Mouse (Mus musculus) myocyte (in vitro differentiated cells): ENCODE measurements around the gene Gcfc2. TPM values are rescaled to one million over a fixed set of nuclear protein-coding genes. Genes with fewer than 3 reads are reported as not detected.

Experiments
- H3K27me3 ChIP-seq: one replicate; pipeline ENCODE4 v1.6.1; 2011; ENCODE audit not compliant: control insufficient read depth, insufficient read depth, insufficient read length
- H3K36me3 ChIP-seq: one replicate; pipeline ENCODE4 v1.6.1; 2011; ENCODE audit not compliant: control insufficient read depth, insufficient read depth
- H3K4me2 ChIP-seq: one replicate; pipeline ENCODE4 v1.6.1; 2011; ENCODE audit warnings: low read depth, control low read depth
- H3K4me3 ChIP-seq: one replicate; pipeline ENCODE4 v1.5.1; 2011; ENCODE audit warnings: mild to moderate bottlenecking, control low read depth, moderate library complexity
- H3K79me2 ChIP-seq: one replicate; pipeline ENCODE4 v1.6.1; 2011; ENCODE audit not compliant: control insufficient read depth, insufficient read depth
- H3ac ChIP-seq: one replicate; pipeline ENCODE4 v1.6.1; 2011; ENCODE audit not compliant: control insufficient read depth, insufficient read length
- CEBPB ChIP-seq: IDR thresholded peaks from 2 replicates; pipeline ENCODE4 v1.6.1; 2011; ENCODE audit warnings: mild to moderate bottlenecking, moderate library complexity; ENCODE audit not compliant: poor library complexity, insufficient read depth, severe bottlenecking
- E2F4 ChIP-seq: IDR thresholded peaks from one replicate; pipeline ENCODE4 v1.6.1; 2011; ENCODE audit warnings: mild to moderate bottlenecking, control low read depth, moderate library complexity; ENCODE audit not compliant: insufficient read depth
- MAX ChIP-seq: IDR thresholded peaks from one replicate; pipeline ENCODE4 v1.6.1; 2011; ENCODE audit warnings: low read depth, mild to moderate bottlenecking, control low read depth
- MYOD1 ChIP-seq, 3 experiments: IDR thresholded peaks; one replicate each; pipeline ENCODE4 v1.6.1; 2011; ENCODE audit warnings: control low read depth in 2 of 3, low read depth in 2 of 3, mild to moderate bottlenecking in 2 of 3, moderate library complexity in 1 of 3; ENCODE audit not compliant: insufficient read length in 2 of 3, control insufficient read depth in 1 of 3
- MYOG ChIP-seq, 3 experiments: IDR thresholded peaks; one replicate each; pipeline ENCODE4 v1.6.1; 2011; ENCODE audit warnings: control low read depth in 2 of 3, low read depth in 2 of 3, mild to moderate bottlenecking in 2 of 3; ENCODE audit not compliant: insufficient read length in 2 of 3, control insufficient read depth in 1 of 3, insufficient read depth in 1 of 3
- POLR2A ChIP-seq: IDR thresholded peaks from one replicate; pipeline ENCODE4 v1.6.1; 2011; ENCODE audit warnings: low read depth, mild to moderate bottlenecking, control low read depth, moderate library complexity; ENCODE audit not compliant: insufficient read length
- POLR2AphosphoS2 ChIP-seq: IDR thresholded peaks from one replicate; pipeline ENCODE4 v1.6.1; 2011; ENCODE audit warnings: low read depth, control low read depth; ENCODE audit not compliant: insufficient read length
- REST ChIP-seq: IDR thresholded peaks from one replicate; pipeline ENCODE4 v1.6.1; 2011; ENCODE audit warnings: mild to moderate bottlenecking, control low read depth, moderate library complexity; ENCODE audit not compliant: insufficient read depth, insufficient read length
- SRF ChIP-seq: IDR thresholded peaks from one replicate; pipeline ENCODE4 v1.6.1; 2011; ENCODE audit warnings: low read depth; ENCODE audit not compliant: control insufficient read depth, insufficient read length
- TCF12 ChIP-seq: IDR thresholded peaks from one replicate; pipeline ENCODE4 v1.6.1; 2011; ENCODE audit warnings: mild to moderate bottlenecking, control low read depth; ENCODE audit not compliant: poor library complexity, insufficient read depth, severe bottlenecking
- TCF3 ChIP-seq: IDR thresholded peaks from one replicate; pipeline ENCODE4 v1.6.1; 2011; ENCODE audit warnings: low read depth, control low read depth; ENCODE audit not compliant: insufficient read length
- USF1 ChIP-seq: IDR thresholded peaks from one replicate; pipeline ENCODE4 v1.6.1; 2011; ENCODE audit warnings: low read depth, mild to moderate bottlenecking, control low read depth, moderate library complexity
- polyA plus RNA-seq: library from polyadenylated mRNA; unstranded; fragments of >200 nt; fragmentation: generic; extraction: Trizol; gene quantifications from one replicate; pipeline ENCODE4 v1.2.1, GENCODE M21; 2012; ENCODE audit warnings: missing spikeins

Gcfc2 gene
- polyA plus RNA-seq, 1 experiment: 0.88 TPM

- H3K79me2 ChIP-seq: no peaks in the 10 kb centered on the region
- peaks cover 8% of the 10 kb centered on the region for H3K27me3 ChIP-seq
- H3K36me3 ChIP-seq: no peaks in the 10 kb centered on the region
- no peak for TF ChIP-seq CEBPB
- no peak for TF ChIP-seq TCF3
- no peak for TF ChIP-seq MYOD1 (IDR thresholded peaks at IDR 0.05; ENCODE audit: control insufficient read depth in 1 of 3, insufficient read length in 2 of 3, low read depth in 2 of 3)
- H3K4me2 ChIP-seq: no peak overlapping the region
- no peak overlapping the region for H3K4me3 ChIP-seq
- H3ac ChIP-seq: no peak overlapping the region
Measured at GRCm38 (mm10) chr6:81986599-81986998, 63.1 kb downstream of the Gcfc2 start.

- no peaks in the 10 kb centered on the region for H3K36me3 ChIP-seq
- H3ac ChIP-seq: no peak overlapping the region
- no peak overlapping the region for H3K4me2 ChIP-seq
- no peaks in the 10 kb centered on the region for H3K79me2 ChIP-seq
- peaks cover 8% of the 10 kb centered on the region for H3K27me3 ChIP-seq
- TF ChIP-seq CEBPB (no peak), TCF3 (no peak), MYOD1 (IDR thresholded peaks at IDR 0.05; ENCODE audit: control insufficient read depth in 1 of 3, insufficient read length in 2 of 3, low read depth in 2 of 3) (no peak), MYOG (IDR thresholded peaks at IDR 0.05; ENCODE audit: control insufficient read depth in 1 of 3, insufficient read depth in 1 of 3, insufficient read length in 2 of 3, low read depth in 2 of 3) (no peak), POLR2AphosphoS2 (no peak), SRF (no peak), USF1 (no peak), POLR2A (no peak), TCF12 (no peak), MAX (no peak), REST (no peak), E2F4 (no peak)
- no peak overlapping the region for H3K4me3 ChIP-seq
Measured at GRCm38 (mm10) chr6:81987010-81987409, 63.5 kb downstream of the Gcfc2 start.

- Histone ChIP-seq H3ac (no peak overlapping the region), H3K4me2 (no peak overlapping the region), H3K36me3 (no peaks in the 10 kb centered on the region), H3K79me2 (no peaks in the 10 kb centered on the region), H3K27me3 (peaks cover 8% of the 10 kb centered on the region), H3K4me3 (no peak overlapping the region)
- TF ChIP-seq MAX (no peak), SRF (no peak), CEBPB (no peak), POLR2A (no peak), REST (no peak)
Measured at GRCm38 (mm10) chr6:81987580-81987979, 64.1 kb downstream of the Gcfc2 start.

- Histone ChIP-seq H3K4me2 (no peak overlapping the region), H3K27me3 (peaks cover 8% of the 10 kb centered on the region), H3K4me3 (no peak overlapping the region), H3ac (no peak overlapping the region), H3K36me3 (no peaks in the 10 kb centered on the region), H3K79me2 (no peaks in the 10 kb centered on the region)
- TF ChIP-seq MYOD1 (IDR thresholded peaks at IDR 0.05; ENCODE audit: control insufficient read depth in 1 of 3, insufficient read length in 2 of 3, low read depth in 2 of 3) (no peak), REST (no peak), E2F4 (no peak), SRF (no peak), MAX (no peak), POLR2A (no peak), TCF12 (no peak), CEBPB (no peak), POLR2AphosphoS2 (no peak), USF1 (no peak), TCF3 (no peak), MYOG (IDR thresholded peaks at IDR 0.05; ENCODE audit: control insufficient read depth in 1 of 3, insufficient read depth in 1 of 3, insufficient read length in 2 of 3, low read depth in 2 of 3) (no peak)
Measured at GRCm38 (mm10) chr6:81988341-81988740, 64.9 kb downstream of the Gcfc2 start.

- Histone ChIP-seq H3K36me3 (no peaks in the 10 kb centered on the region), H3ac (no peak overlapping the region), H3K4me3 (no peak overlapping the region), H3K79me2 (no peaks in the 10 kb centered on the region), H3K27me3 (peaks cover 1% of the 10 kb centered on the region), H3K4me2 (peak overlapping the region; percentile 48)
- TF ChIP-seq POLR2AphosphoS2 (no peak), MAX (no peak), E2F4 (no peak), USF1 (no peak)
Measured at GRCm38 (mm10) chr6:81990049-81990810, 66.8 kb downstream of the Gcfc2 start.

Other genes with a start within 250 kb of the Gcfc2 start
- 14.2 TPM for gene Mrpl19, start 42.3 kb downstream of the Gcfc2 start, polyA plus RNA-seq
- 0.07 TPM for gene Eva1a, start 117.4 kb downstream of the Gcfc2 start, polyA plus RNA-seq